Mouse (Mus musculus) E14TG2a.4 (cell line): ENCODE results near the gene Nr1i2.

Experiments
- H3K27me3 ChIP-seq: 2 replicates; pipeline ENCODE4 v1.6.1; 2014; ENCODE audit warnings: low read length, control low read depth; ENCODE audit not compliant: insufficient read depth
- H3K36me3 ChIP-seq: 2 replicates; pipeline ENCODE4 v1.6.1; 2014; ENCODE audit warnings: low read length, control low read depth; ENCODE audit not compliant: insufficient read depth
- H3K4me1 ChIP-seq: replicated peaks from 2 replicates; pipeline ENCODE4 v1.6.1; 2014; ENCODE audit warnings: low read depth, low read length, control low read depth
- H3K4me3 ChIP-seq: replicated peaks from 2 replicates; pipeline ENCODE4 v1.5.1; 2014; ENCODE audit warnings: mild to moderate bottlenecking, low read length
- H3K9me3 ChIP-seq: 2 replicates; pipeline ENCODE4 v1.6.1; 2014; ENCODE audit warnings: low read length, control low read depth
- CTCF ChIP-seq: conservative IDR thresholded peaks from 2 replicates; pipeline ENCODE4 v1.5.1; 2014; ENCODE audit warnings: low read length
- NANOG ChIP-seq: IDR thresholded peaks from 2 replicates; pipeline ENCODE4 v1.6.1; 2014; ENCODE audit warnings: borderline replicate concordance, low read length, mixed read lengths
- POU5F1 ChIP-seq: IDR thresholded peaks from 2 replicates; pipeline ENCODE4 v1.6.1; 2014; ENCODE audit warnings: low read length, borderline replicate concordance

Gene Nr1i2

DNA sequence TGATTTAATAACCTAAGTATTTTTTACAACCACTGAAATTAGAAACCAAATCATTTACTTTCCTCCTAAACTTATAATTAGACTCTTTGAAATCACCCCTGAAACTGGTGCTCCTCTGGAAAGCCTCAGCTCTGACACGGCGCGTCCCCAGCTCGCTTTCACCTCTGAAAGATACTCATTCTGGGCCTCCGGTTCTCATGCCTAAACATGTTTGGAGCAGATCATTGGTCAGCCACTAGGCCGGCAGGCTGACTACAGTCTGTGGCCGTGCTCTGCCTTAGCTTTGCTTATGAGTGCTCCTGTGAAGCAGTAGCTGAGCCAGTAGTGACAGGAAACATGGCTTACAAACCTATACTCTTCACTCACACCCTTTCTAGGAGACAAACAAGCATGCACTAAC lies 89.4 kb downstream of the Nr1i2 start:
- TF ChIP-seq CTCF, result no peak
- TF ChIP-seq NANOG, result no peak
- TF ChIP-seq POU5F1, result no peak
- Histone ChIP-seq H3K27me3 (no peaks in the 10 kb centered on the region), H3K9me3 (no peaks in the 10 kb centered on the region), H3K36me3 (peaks cover 32% of the 10 kb centered on the region), H3K4me3 (no peak overlapping the region), H3K4me1 (no peaks in the 10 kb centered on the region; the same call in 1 of the 2 replicates)
